Mouse (Mus musculus) embryonic facial prominence, embryonic 14.5 days (tissue): ENCODE data around the gene Gm11077. TPM values are rescaled to one million over a fixed set of nuclear protein-coding genes. Genes with fewer than 3 reads are reported as not detected.

Source experiments
- ATAC-seq: fragments of 200-750 bp; cut with Nextera tagmentation; 2 replicates; pipeline ENCODE4 v1.8.0; 2017; ENCODE audit warnings: low read depth, moderate number of reproducible peaks, moderate TSS enrichment
- DNase-seq: peaks from one replicate; pipeline ENCODE4 v3.0.0-alpha.2; 2015; ENCODE audit warnings: low spot score
- H3K27ac ChIP-seq: fragments of 300-500 bp; sonication (generic); replicated peaks from 2 replicates; pipeline ENCODE4 v1.5.1; 2014; ENCODE audit warnings: low read depth, mild to moderate bottlenecking, low read length, moderate library complexity
- H3K27me3 ChIP-seq: fragments of 300-500 bp; sonication (generic); replicated peaks from 2 replicates; pipeline ENCODE4 v1.6.1; 2014; ENCODE audit warnings: low read length; ENCODE audit not compliant: control insufficient read depth, insufficient read depth
- H3K36me3 ChIP-seq: fragments of 300-500 bp; sonication (generic); 2 replicates; pipeline ENCODE4 v1.6.1; 2014; ENCODE audit warnings: low read length, mixed read lengths; ENCODE audit not compliant: control insufficient read depth, insufficient read depth
- H3K4me1 ChIP-seq: fragments of 300-500 bp; sonication (generic); 2 replicates; pipeline ENCODE4 v1.6.1; 2014; ENCODE audit warnings: antibody characterized with exemption, low read length; ENCODE audit not compliant: control insufficient read depth, insufficient read depth
- H3K4me2 ChIP-seq: fragments of 300-500 bp; sonication (generic); 2 replicates; pipeline ENCODE4 v1.6.1; 2014; ENCODE audit warnings: low read depth, mild to moderate bottlenecking, low read length, moderate library complexity, mixed read lengths
- H3K4me3 ChIP-seq: fragments of 300-500 bp; sonication (generic); 2 replicates; pipeline ENCODE4 v1.5.1; 2014; ENCODE audit warnings: low read depth, mild to moderate bottlenecking, low read length
- H3K9ac ChIP-seq: fragments of 300-500 bp; sonication (generic); 2 replicates; pipeline ENCODE4 v1.6.1; 2014; ENCODE audit warnings: low read depth, mild to moderate bottlenecking, low read length, moderate library complexity, mixed read lengths
- H3K9me3 ChIP-seq: fragments of 300-500 bp; sonication (generic); 2 replicates; pipeline ENCODE4 v1.6.1; 2016; ENCODE audit warnings: low read length; ENCODE audit not compliant: control insufficient read depth
- WGBS: fragments of 180-500 bp; shearing (Covaris S2); extraction: QIAGEN DNeasy Blood & Tissue Kit; methylation state at CpG from one replicate; pipeline ENCODE4 v1.1.7; 2014; 5-methylcytosine and 5-hydroxymethylcytosine counted together
- polyA plus RNA-seq: library from polyadenylated mRNA; unstranded; fragments of >200 nt; fragmentation: Nextera tagmentation; extraction: Ambion mirVana; gene quantifications from 2 replicates; pipeline ENCODE4 v1.2.1, GENCODE M21; 2014

Gene Gm11077
- polyA plus RNA-seq, 1 experiment from 2014 or later = not detected

- H3K4me3 ChIP-seq = no peak overlapping the region
- H3K4me1 ChIP-seq = peaks cover 17% of the 10 kb centered on the region; the same call in 1 of the 2 replicates
- H3K36me3 ChIP-seq = no peaks in the 10 kb centered on the region
- H3K4me2 ChIP-seq = no peak overlapping the region
- H3K27ac ChIP-seq = no peak overlapping the region
- WGBS = 86% methylated on average over 1 of the region's 1 CpGs
- DNase-seq = no peak
- no peak for ATAC-seq
- H3K27me3 ChIP-seq = no peaks in the 10 kb centered on the region
- no peak overlapping the region for H3K9ac ChIP-seq
- H3K9me3 ChIP-seq = peaks cover 4% of the 10 kb centered on the region; the same call in 1 of the 2 replicates
Measured at GRCm38 (mm10) chr6:140698596-140698995, 30.5 kb upstream of the Gm11077 start.

GRCm38 (mm10) chr6:140701259-140701658 lies 27.8 kb upstream of the Gm11077 start:
- Histone ChIP-seq H3K27me3 (no peaks in the 10 kb centered on the region), H3K4me2 (no peak overlapping the region), H3K4me1 (peaks cover 11% of the 10 kb centered on the region; the same call in 1 of the 2 replicates), H3K9ac (no peak overlapping the region), H3K27ac (no peak overlapping the region), H3K36me3 (no peaks in the 10 kb centered on the region), H3K9me3 (peaks cover 4% of the 10 kb centered on the region; the same call in 1 of the 2 replicates), H3K4me3 (no peak overlapping the region)
- DNase-seq = peak; percentile 60
- WGBS = 40% methylated on average over 6 of the region's 6 CpGs
- peak; percentile 73 for ATAC-seq

- ATAC-seq (no peak), DNase-seq (peak; percentile 54)
- WGBS = 54% methylated on average over 10 of the region's 10 CpGs
- Histone ChIP-seq H3K4me1 (peaks cover 18% of the 10 kb centered on the region; the same call in 1 of the 2 replicates), H3K9me3 (no peaks in the 10 kb centered on the region), H3K9ac (no peak overlapping the region), H3K4me2 (no peak overlapping the region), H3K36me3 (no peaks in the 10 kb centered on the region), H3K4me3 (no peak overlapping the region), H3K27ac (no peak overlapping the region; the same call in 1 of the 2 replicates), H3K27me3 (no peaks in the 10 kb centered on the region)
Measured at GRCm38 (mm10) chr6:140705132-140705531, 24.0 kb upstream of the Gm11077 start.

- Histone ChIP-seq H3K27me3 (no peaks in the 10 kb centered on the region), H3K9me3 (no peaks in the 10 kb centered on the region), H3K36me3 (no peaks in the 10 kb centered on the region), H3K27ac (no peak overlapping the region), H3K4me1 (peaks cover 17% of the 10 kb centered on the region; the same call in 1 of the 2 replicates), H3K4me3 (no peak overlapping the region), H3K4me2 (no peak overlapping the region), H3K9ac (no peak overlapping the region)
- ATAC-seq (no peak), DNase-seq (no peak)
- 95% methylated on average over 5 of the region's 5 CpGs for WGBS
Measured at GRCm38 (mm10) chr6:140706056-140706455, 23.0 kb upstream of the Gm11077 start.

GRCm38 (mm10) chr6:140708059-140708458 lies 21.0 kb upstream of the Gm11077 start:
- Histone ChIP-seq H3K36me3 (no peaks in the 10 kb centered on the region), H3K4me1 (peaks cover 11% of the 10 kb centered on the region; the same call in 1 of the 2 replicates), H3K4me3 (no peak overlapping the region), H3K9ac (no peak overlapping the region), H3K4me2 (no peak overlapping the region), H3K27me3 (no peaks in the 10 kb centered on the region), H3K27ac (no peak overlapping the region), H3K9me3 (no peaks in the 10 kb centered on the region)
- ATAC-seq (no peak), DNase-seq (peak; percentile 27)
- WGBS = 37% methylated on average over 10 of the region's 10 CpGs

- H3K4me2 ChIP-seq = no peak overlapping the region
- no peak overlapping the region for H3K27ac ChIP-seq
- no peaks in the 10 kb centered on the region for H3K9me3 ChIP-seq
- DNase-seq = peak; percentile 42
- 53% methylated on average over 6 of the region's 6 CpGs for WGBS
- H3K4me3 ChIP-seq = no peak overlapping the region
- ATAC-seq = peak; percentile 51; the same call in 1 of the 2 replicates
- H3K36me3 ChIP-seq = no peaks in the 10 kb centered on the region
- H3K4me1 ChIP-seq = peaks cover 11% of the 10 kb centered on the region; the same call in 1 of the 2 replicates
- no peaks in the 10 kb centered on the region for H3K27me3 ChIP-seq
- H3K9ac ChIP-seq = no peak overlapping the region
Measured at GRCm38 (mm10) chr6:140709415-140710107, 19.5 kb upstream of the Gm11077 start.

- H3K4me3 ChIP-seq = no peak overlapping the region
- H3K27ac ChIP-seq = no peak overlapping the region
- no peak overlapping the region for H3K4me2 ChIP-seq
- no peak overlapping the region for H3K9ac ChIP-seq
- WGBS = 7% methylated on average over 11 of the region's 11 CpGs
- peak; percentile 80 for DNase-seq
- no peak for ATAC-seq
- H3K9me3 ChIP-seq = no peaks in the 10 kb centered on the region
- H3K4me1 ChIP-seq = peaks cover 5% of the 10 kb centered on the region; the same call in 1 of the 2 replicates
- no peaks in the 10 kb centered on the region for H3K27me3 ChIP-seq
- no peaks in the 10 kb centered on the region for H3K36me3 ChIP-seq
Measured at GRCm38 (mm10) chr6:140712754-140713153, 16.3 kb upstream of the Gm11077 start.

GRCm38 (mm10) chr6:140714905-140715365 lies 14.1 kb upstream of the Gm11077 start:
- H3K4me2 ChIP-seq = 0 out of 2 replicates have a peak overlapping the region, but pooled peaks have one; percentile 7
- no peak overlapping the region for H3K9ac ChIP-seq
- H3K36me3 ChIP-seq = no peaks in the 10 kb centered on the region
- no peak overlapping the region for H3K27ac ChIP-seq
- 22% methylated on average over 10 of the region's 10 CpGs for WGBS
- ATAC-seq (0 out of 2 replicates have a peak, but pooled peaks have one; percentile 24), DNase-seq (peak; percentile 84)
- H3K4me1 ChIP-seq = no peaks in the 10 kb centered on the region
- H3K27me3 ChIP-seq = no peaks in the 10 kb centered on the region
- no peaks in the 10 kb centered on the region for H3K9me3 ChIP-seq
- H3K4me3 ChIP-seq = no peak overlapping the region
